Mouse (Mus musculus): ENCODE data around the gene Aloxe3.

The Aloxe3 gene

DNA sequence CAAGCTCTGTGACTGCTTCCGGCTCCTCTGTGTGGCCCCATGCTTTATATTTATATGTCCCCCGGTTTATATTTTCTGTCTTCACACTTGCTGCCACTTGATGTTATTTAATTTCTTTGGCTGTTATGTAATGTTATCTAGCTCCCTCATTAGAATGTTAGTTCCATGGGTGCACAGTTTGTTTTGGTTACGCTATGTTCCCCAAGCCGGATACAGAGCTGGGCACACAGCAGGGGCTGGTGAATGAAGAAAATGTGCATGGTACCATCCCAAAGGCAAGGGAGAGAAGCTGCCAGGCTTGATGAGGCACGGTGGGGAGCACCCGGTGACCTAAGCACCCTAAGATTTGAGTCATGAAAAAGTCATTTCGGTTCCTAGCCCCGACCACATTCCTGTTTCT lies 28.1 kb downstream of the Aloxe3 start:
- in situ Hi-C loops (cut with MboI, MseI): no loop called here

DNA sequence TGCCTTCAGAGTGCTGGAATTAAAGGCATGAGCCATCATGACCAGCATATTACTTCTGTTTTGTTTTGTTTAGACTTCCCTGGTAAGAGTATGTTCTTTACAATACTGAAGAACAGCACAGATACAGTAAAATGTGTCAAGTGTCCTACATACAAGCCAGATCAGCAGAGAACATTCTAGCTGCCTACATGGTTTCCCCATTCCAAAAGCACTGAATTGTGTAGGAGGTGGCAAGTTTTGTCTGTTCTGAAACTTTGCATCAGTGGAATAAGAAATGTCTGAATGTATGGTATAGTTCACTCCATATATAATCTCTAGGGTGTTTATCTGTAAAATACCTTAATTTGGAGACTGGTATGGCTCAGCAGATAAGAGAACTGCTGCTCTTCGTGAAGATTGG lies 29.7 kb downstream of the Aloxe3 start:
- in situ Hi-C loops (cut with MboI, MseI): no loop called here

DNA sequence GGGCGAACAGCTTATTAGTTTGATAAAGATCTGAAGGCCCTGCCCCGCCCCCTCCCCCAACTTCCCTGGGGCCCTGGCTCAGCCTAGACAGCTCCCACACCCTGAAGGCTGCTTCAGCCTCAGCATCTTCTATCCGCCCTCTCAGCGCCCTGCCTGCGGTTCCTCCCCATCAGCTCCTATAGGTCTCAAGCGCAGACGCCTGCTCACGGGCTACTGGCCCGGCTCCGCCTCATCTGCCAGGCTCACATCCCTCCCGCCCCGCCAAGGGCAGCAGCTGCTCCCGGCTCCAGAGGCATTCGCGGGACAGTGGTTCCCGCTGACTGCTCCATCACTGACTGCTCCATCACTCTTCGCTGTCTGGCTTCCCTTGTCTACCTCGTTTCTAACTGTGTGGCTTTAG lies 31.1 kb downstream of the Aloxe3 start, which contains the start of gene Alox12b:
Gene Alox12b (plus strand): TSS at position 190 of the 400 bp plus-strand sequence.
- in situ Hi-C loops (cut with MboI, MseI): no loop called here

DNA sequence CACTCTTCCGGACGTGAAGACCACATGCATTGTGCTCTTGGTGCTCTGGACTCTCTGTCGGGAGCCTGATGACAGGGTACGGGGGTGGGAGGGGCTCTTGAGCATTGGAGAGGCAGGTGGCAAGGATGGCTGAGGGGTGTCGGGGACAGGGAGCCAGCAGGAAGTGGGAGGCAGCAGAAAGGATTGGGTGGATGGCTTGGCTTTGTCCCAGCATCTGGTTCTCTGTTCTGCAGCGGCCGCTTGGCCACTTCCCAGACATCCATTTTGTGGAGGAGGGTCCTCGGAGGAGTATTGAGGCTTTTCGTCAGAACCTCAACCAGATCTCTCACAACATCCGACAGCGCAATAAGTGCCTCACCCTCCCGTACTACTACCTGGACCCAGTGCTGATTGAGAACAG lies 43.6 kb downstream of the Aloxe3 start:
- in situ Hi-C loops (cut with MboI, MseI): no loop called here

- in situ Hi-C loops (cut with MboI, MseI): loop anchor here (5.0 kb wide), 1 partner anchor 94 kb away; no protein-coding TSS in a partner anchor
Observed at GRCm38 (mm10) chr11:69171626-69172025, 45.9 kb downstream of the Aloxe3 start.

DNA sequence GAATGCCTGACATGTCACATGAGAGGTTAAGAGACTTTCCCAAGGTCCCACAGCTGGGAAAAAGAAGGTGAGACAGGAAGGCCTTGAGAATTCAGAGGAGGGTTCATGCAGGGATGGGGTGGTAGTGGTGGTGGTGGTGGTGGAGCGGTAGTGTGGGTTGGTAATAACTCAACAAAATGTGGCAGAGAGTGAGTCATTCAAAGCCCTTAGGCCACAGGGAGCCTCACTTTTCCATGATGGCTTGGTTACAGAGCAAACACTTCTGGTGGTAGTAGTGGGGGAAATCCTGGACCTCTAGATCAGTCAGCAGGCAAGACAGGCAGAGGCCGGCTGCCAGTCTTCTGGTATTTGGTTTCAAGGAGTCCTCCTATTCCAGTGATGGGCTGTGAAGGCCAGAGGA lies 46.9 kb downstream of the Aloxe3 start:
- in situ Hi-C loops (cut with MboI, MseI): loop anchor here (5.0 kb wide), 1 partner anchor 95 kb away; no protein-coding TSS in a partner anchor

GRCm38 (mm10) chr11:69174722-69175121 lies 49.0 kb downstream of the Aloxe3 start:
- in situ Hi-C loops (cut with MboI, MseI): loop anchor here (5.0 kb wide), 1 partner anchor 97 kb away; no protein-coding TSS in a partner anchor

DNA sequence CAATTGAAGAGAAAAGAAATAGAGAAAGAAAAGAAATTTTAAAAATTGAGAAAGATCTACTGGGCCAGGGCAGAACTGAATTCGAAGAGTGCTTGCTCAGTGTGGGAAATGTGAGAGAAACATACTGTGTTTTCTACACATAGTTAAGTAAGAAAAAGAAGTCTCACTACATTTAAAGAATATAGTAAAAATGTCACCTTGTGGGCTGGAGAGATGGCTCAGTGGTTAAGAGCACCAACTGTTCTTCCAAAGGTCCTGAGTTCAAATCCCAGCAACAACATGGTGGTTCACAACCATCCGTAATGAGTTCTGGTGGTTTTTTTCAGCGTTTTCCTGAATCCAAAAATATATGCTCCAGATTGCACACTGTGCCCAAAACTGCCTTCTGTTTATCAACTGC lies 52.8 kb downstream of the Aloxe3 start:
- in situ Hi-C loops (cut with MboI, MseI): no loop called here

- in situ Hi-C loops (cut with MboI, MseI): no loop called here
Observed at GRCm38 (mm10) chr11:69179512-69179911, 53.8 kb downstream of the Aloxe3 start.

GRCm38 (mm10) chr11:69180120-69180519 lies 54.4 kb downstream of the Aloxe3 start:
- in situ Hi-C loops (cut with MboI, MseI): no loop called here

DNA sequence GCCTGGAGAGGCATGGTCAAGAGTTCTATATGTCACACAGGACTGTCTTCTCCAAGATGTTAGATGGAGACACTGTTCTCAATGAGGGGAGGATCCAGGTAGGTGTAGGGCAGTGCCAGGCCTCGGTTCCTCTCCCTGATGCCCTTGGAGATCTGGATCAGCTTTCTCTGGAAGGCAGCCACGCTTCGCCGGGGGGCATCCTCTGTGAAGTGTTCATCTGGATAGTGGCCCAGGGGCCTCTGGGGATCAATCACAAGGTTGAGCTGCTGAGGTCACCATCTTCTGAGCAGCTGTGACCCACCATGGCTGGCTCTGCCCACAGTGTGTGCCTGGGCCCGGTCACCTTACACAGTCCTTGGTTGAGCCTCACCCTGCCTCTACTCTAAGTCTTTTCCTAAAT lies 59.3 kb downstream of the Aloxe3 start:
- in situ Hi-C loops (cut with MboI, MseI): no loop called here

- in situ Hi-C loops (cut with MboI, MseI): no loop called here
Observed at GRCm38 (mm10) chr11:69185936-69186335, 60.2 kb downstream of the Aloxe3 start.

- in situ Hi-C loops (cut with MboI, MseI): no loop called here
Observed at GRCm38 (mm10) chr11:69192840-69193239, 67.1 kb downstream of the Aloxe3 start.

DNA sequence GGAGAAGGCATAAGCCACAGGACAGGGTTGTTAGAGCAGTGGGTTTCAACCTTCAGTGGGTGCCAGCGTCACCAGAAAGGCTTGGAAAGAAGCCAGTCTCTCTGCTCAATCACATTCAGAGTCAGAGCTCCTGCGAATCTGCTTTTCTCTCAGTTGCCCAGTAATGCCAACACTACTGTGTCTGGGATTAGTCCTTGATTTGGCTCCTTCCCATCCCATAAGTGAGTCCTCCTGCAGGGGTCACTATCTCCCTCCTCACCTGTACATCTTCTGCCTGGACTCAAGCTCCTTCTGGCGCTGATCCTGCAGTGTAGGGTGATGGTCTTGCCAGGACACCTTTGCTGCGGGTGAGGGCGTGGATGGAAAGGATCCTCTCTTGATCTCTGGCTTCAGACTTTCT lies 71.1 kb downstream of the Aloxe3 start:
- in situ Hi-C loops (cut with MboI, MseI): no loop called here

- in situ Hi-C loops (cut with MboI, MseI): no loop called here
Observed at GRCm38 (mm10) chr11:69197194-69197593, 71.5 kb downstream of the Aloxe3 start.

DNA sequence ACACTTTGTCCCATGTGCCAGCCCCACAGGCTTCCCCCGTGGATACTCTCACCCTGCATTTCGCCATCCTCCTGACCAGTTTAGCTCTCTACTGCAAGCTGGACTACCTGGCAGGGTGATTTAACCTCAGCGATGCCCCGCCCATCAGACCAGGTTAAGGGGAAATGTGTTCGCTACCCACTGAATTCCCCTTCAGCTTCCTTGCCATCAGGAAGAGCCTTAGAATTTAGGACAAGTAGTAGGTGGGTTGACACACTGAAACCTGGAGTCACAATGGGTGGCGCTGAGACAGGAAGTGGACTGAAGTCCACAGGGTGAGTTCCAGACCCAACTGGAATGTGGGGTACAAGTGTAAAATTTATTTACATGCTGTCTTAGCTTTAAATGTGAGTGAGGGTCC lies 72.0 kb downstream of the Aloxe3 start, which contains the start of gene Alox8:
Gene Alox8 (minus strand): TSS at position 101 of the 400 bp plus-strand sequence.
- in situ Hi-C loops (cut with MboI, MseI): no loop called here

Data from T-helper 2 cell (primary cell).